Mouse (Mus musculus) right cerebral cortex, adult 18-20 months (tissue): ENCODE measurements around the gene Trpc2.

Experiments
- DNase-seq: peaks from one replicate; pipeline ENCODE4 v3.0.0; 2022; ENCODE audit warnings: mixed read lengths

The Trpc2 gene

DNA sequence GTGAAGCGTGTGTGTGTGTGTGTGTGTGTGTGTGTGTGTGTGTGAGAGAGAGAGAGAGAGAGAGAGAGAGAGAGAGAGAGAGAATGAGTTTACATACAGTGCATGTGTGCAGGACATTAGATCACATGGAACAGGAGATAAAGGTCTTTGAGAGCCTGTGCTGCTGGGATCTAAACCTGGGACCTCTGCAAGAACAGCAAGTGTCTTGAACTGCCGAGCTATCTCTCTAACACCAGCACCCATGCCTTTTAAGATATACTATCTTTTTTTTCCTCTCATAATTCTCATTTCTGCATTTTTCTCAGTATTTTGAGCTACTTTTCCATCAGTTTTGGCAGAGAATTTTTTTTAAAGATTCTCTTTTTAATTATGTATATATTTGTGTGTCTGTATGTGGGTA, 20.6 kb downstream of the Trpc2 start:
- DNase-seq = no peak

DNA sequence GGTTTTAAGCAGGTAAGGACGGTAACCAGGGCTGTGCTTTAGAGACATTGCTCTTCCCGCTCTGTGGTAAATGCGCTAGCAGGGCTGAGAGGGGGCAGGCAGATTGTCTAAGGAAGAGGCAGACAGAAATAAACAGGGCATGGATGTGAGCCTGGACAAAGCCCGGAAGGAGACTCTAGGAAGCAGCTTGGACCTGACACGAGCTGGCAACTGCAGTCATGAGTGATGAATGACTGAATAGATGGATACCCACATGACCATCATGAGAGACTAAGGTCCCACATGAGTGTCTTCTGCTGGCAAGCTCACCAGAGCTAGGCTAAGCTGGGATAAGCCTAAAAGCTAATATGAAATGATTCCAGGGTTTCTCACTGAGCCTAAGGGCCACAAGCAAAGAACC, 21.2 kb downstream of the Trpc2 start:
- no peak for DNase-seq

DNA sequence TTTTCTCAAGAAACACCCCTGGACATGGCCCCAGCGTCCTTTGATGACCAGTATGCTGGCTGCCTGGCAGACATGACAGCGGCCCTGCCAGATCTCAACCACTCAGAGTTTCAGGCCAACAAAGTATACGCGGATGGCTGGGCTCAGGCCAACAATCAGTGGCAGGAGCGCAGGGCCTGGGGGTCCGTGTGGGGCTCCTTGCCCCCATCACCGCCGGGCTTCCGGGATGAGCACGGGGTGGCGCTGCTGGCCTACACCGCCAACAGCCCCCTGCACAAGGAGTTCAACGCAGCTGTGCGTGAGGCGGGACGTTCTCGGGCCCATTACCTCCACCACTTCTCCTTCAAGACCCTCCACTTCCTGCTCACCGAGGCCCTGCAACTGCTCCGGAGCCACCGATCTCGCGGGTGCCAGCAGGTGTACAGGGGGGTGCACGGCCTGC, 23.8 kb downstream of the Trpc2 start:
- DNase-seq = no peak

DNA sequence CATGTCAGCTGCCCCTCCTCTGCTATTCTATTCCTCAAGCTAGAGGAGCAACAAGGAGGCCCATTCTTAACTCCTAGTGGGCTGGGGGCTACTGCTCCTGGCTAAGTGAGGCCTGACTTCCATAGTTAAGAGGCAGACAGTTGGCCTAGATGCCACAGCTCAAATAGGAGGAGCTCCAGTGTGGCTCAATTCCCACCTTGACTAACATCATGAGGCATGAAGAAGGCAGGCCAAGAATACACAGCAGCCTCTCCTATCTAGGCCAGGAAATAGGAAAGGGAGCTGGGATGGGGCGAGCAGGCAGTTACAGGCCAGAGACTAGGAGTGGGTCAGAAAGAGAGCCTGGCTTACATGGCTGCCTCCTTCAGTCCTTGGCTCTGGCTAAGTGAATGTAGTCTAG, 25.3 kb downstream of the Trpc2 start:
- DNase-seq = no peak

DNA sequence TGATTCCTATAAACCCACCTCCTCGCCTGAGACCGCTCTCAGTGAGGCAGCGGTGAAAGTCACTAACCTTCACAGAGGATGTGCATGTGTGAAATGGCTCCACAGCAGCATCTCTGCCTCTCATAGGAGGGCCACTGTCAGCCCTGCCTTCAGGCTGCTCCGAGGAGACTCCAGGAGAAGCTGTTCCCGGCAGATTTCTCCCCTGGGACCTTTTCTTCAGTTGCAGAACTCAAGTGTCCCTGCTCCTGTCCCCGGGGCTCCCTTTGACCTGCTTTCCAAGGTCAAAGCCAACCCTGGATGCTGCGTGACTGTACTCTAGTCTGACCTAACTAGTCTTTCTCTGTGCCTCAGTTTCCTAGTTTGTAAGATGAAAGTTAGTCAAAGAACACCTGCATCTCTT, 26.3 kb downstream of the Trpc2 start, which contains the start of gene Art5:
Gene Art5 (minus strand): TSS at position 319 of the 400 bp plus-strand sequence.
- no peak for DNase-seq

DNA sequence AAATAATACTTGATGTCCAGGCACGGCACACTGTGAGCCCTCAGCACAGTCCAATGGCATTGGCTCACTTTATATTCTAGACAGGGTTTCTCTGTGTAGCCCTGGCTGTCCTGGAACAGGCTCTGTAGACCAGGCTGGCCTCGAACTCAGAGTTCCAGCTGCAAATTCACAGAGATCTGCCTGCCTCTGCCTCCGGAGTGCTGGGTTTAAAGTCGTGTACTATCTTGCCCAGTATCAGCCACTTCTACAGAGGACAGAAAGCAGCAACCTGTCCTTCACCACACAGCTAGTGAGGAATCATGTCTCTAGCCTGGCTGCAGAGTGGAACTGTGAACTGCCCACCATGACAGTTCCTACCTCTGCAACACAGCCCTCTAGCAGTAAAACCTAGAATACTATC, 26.8 kb downstream of the Trpc2 start:
- DNase-seq = no peak

DNA sequence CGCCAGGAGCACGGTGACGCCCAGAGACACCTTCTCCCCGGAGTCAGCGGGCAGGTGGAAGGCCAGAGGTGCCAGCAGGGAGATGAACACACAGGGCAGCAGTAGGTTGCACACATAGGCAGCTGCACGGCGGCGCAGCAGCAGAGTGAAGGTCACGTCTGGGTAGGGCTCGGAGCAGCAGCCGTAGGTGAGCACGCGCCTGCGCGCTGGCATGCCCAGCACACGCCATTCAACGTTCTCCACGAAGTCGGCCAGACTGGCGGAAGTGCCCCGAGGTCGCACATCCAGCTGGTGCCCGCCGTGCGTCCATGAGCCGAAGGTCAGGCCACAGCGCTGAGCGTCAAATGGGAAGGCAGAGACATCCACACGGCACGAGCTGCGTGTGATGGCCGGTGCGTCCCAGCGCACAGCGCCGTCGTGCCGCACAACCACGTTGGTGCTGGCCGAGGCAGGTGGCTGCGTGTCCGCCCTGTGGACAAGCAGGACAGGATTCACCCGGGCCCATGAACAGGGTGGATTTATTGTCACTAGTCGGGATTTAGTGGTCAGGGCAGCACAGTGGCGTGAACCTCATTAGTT, 30.3 kb downstream of the Trpc2 start:
- DNase-seq = no peak

DNA sequence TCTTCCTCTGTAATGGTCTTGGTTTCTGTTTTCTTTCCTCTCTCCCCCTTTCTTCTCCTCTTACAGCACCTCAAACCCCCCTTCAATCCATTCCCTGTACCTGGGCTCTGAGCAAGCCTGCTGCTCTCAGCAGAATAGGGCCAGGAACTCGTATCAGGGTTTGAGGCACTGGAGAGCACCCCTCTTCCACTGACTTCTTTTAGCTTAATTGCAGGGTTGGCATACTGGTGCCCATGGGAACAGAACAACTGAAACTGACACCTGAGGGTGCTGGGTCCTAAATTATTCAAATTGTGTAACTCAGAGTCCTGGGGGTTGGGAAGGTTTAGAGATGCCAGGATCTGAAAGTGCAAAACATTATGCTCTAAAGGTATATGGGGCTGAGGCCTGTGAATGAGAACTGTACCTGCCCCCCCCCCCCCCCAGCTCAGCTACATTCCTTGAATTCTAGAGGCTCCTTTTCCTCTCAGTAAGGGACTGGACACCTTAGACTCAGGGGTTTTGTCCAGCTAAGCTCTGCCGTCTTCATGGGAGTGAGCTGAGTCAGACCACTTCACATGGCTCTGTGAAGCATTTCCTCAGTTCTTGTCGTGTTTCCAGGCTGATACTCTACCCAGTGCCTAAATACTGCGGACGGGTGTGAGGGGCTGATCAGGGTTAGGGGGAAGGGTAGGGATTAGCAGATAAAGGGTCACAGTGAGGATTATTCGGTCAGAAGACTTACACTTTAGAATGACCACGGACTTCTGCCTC, 33.8 kb downstream of the Trpc2 start, which contains the start of gene Chrna10:
Gene Chrna10 (minus strand): TSS at position 250 of the 753 bp plus-strand sequence.
- no peak for DNase-seq

DNA sequence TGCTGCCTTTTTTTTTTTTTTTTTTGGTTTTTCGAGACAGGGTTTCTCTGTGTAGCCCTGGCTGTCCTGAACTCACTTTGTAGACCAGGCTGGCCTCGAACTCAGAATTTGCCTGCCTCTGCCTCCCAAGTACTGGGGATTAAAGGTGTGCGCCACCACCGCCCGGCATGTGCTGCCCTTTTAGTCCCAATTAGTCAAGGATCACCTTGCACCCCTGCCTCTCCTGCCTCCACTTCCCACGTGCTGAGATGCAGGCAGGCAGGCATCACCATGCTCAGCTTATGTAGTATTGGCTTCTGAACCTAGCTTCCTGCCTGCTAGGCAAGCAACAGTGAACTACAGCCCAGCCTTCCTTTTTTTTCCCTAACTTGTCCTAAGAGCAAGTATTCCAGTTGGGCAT, 34.5 kb downstream of the Trpc2 start:
- DNase-seq = no peak

DNA sequence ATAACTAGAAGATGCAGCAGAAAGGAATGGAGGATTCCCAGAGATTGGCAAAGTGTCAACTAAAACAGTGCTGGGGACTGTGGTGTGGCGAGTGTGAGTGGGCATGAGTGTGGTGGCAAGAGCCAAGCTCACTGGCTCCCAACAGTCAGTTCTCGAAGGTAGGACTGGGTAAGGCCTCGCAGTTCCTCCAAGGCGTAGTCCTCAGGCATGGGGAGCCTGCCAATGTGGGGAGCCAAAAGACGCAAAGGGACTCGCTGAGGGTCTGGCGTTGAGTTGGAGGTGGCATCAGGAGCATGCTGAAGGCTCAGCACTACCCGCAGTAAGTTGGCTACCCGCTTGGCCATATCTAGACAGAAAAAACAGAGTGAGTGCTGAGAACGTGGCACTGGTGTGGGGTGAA, 37.4 kb downstream of the Trpc2 start:
- DNase-seq = no peak

DNA sequence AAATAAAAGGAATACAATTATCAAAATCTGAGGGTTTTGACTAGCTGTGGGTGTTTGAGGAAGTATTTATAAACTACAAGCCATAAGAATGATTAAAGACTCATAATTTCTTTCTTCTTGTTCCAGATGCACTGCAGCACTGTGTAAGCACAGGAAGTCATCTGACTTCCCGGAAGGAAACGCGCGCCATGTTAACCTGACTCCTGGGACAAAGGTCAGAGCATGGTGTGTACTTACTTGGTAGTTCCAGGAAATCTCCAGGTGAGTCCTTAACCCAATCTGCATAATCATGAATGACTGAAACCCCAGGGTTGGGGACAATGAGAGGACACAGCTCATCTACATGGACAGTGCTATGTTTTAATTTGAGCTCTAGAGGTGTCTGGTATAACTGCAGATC, 49.5 kb downstream of the Trpc2 start:
- DNase-seq = no peak

DNA sequence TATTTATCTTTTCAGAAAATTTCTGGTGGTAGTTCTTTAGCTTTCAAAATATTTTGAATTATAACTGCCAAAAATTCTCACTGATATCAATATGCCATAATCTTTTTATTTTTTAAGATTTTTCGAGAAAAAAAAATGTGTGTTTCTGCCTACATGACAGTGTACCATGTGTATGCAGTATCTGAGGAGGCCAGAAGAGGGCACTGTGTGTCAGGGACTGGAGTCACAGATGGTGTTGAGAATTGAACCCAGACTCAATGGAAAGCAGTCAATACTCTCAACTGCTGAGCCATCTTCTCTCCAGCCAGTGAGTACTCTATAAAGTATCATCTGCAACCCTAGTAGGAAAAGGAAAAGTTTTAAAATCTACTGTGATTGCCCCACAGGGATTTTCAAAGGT, 54.5 kb downstream of the Trpc2 start:
- no peak for DNase-seq

DNA sequence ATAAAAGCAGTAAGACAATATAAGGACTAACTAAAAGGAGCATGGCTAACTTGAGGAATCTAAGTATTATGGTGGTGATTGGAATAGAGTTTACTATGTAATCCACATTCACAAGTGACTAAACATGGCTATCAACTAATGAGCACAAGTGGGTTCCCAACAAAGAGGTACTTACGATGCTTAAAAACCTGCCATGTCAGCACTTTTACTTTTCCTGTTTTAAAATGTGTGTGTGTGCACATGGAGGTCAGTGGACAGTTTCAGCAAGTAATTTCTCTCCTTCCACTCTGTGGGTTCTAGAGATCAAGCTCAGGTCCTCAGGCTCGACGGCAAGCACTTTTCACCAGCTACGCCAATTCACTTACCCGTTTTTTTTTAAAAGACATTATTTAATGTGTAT, 55.0 kb downstream of the Trpc2 start:
- DNase-seq = no peak
